Mouse (Mus musculus): ENCODE data around the gene Ldhc. TPM values are rescaled to one million over a fixed set of nuclear protein-coding genes. Genes with fewer than 3 reads are reported as not detected.
"Not testable (repeated sequence)": the region's sequence is repeated elsewhere in the genome, so short reads cannot be mapped to it uniquely, and the experiment has no call there.

The Ldhc gene
- total RNA-seq (2021): not detected

DNA sequence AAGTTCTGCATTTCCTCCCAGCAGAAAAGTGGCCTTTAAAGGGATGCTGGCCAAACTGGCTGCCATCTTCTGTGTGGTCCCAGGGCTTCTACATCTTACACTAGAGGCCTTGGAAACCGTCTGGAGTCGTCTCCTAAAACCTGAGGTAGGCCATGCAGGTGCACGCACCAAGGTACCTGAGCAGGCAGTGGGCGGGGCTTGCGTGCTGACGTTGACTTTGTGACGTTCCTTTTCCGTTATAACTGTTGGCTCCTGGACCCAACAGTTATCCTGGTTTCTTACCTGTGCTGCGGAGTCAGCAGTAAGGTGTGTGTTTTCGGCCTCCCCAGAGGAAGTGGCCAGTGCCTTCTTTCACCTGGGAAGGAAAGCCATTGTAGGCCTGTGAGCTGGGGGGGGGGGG, at the start of gene Ldhc:
TSS of gene Ldhc (plus strand) at position 208 of the 400 bp plus-strand sequence.
- DNase-seq: no peak

DNA sequence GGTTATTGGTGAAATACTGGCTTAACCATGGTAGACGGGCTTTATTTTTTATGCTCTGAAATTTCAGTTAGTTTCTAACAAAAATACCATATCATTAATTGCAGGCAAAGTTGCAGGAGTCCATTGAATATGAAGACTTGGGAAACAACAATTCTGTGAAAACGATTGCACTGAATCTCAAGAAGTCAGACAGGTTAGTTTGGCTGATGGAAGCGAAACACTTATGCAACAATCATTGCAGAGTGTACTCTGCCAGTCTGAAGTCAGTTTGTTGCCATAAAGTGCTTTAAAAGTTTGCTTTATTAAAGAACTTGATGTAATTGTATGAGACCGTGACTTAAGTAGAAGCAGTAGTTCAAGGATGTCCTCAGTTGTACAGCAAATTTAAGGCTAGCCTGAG, 47.0 kb upstream of the Ldhc start:
- DNase-seq: no peak

DNA sequence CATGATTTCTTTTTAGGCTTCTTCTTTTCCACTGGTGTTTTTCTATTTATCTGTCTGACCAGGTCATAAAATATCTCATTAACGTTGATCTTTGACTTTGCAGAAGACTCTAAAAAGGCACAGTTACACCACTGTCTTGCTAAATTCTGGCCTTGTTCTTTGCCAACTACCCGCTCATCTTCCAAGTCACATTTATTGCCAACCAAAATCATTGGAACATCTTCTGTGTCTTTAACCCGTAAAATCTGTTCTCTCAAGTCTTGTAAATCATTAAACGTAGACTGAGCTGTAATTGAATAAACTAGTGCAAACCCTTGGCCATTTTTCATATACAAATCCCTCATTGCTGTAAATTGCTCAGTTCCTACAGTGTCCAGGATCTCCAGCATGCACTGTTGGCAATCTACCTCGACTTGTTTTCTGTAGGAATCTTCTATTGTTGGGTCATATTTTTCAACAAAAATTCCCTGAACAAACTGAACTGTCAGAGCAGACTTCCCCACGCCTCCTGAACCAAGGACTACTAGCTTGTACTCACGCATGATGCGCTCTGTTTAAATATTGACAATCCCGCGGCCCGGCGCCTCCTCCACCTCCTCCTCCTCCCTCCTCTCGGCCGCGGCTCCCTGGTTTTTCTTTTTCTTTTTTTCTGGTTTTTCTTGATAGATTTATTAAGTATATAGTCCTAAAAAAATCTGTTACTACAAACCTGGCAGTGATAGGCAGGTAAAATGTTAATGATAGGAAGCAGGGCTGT, 39.9 kb upstream of the Ldhc start:
- not testable (repeated sequence) for DNase-seq

DNA sequence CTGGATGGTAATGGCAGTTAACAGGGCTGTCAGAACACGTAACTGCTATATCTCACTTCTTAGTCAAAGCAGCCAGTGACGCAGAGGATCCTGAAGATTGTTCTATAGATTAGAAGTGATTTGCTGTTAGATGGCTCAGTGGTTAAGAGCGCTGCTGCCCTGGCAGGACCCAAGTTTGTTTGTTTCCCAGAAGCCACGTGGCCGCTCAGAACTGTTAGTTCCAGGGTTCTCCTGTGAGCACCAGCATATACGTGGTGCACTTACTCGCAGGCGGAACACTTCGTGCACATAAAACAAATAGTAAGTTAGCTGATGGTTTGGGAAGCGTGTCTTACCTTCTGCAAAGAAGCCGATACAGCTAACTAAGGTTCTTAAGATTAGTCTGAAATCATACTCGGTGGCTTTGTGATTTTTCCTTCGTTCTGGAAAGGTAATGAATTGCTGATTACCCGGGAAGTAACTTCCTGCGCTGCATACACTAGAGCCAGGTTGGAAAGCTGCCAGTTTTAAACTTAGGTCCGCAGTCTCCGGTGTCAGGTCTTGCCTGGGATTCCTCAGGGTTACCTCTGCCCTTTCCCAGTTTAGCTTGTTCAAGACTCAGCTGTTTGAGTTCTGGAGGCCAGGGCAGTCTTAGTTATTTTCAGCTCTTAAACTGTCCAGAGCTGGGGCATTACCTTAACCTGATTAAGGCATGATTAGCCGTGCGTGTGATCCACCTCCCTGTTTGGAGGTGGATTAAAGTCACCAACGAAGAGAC, 33.8 kb upstream of the Ldhc start:
- DNase-seq: no peak

DNA sequence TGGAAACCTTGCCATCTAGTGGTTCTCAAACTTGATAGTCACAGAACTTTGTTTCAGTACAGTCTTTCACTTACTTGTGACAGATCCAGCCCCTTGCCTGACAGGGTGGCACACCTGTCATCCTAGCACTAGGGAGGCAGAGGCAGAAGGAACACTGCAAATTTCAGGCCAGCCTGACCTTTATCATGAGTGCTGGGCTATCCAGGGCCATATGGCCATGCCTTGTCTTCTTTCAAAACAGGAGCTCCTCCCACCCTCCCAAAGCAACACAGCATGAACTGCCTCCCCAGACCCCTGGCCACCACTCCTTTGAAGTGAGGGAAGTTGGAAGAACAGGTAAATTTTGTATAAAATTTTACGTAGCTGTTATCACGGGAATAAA, 33.2 kb upstream of the Ldhc start:
- no peak for DNase-seq

DNA sequence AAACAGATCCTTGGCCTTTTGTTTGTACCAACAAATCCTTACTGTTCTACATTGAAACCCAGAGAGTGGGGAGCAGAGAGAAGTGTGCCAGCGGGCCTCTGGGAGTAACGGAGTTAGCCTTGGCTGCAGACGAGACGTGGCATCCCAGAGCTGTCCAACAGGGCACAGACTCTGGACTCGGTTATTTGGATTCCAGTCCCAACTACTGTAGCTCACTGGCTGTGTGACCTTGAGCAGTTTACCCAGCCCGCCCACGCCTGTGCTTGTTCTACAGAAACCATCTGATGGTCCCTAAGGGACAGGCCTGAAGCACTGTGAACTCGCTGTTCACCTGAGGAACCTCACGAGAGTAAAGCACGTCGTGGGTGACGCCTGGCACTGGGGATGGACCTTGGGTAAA, 31.1 kb upstream of the Ldhc start:
- DNase-seq: no peak

DNA sequence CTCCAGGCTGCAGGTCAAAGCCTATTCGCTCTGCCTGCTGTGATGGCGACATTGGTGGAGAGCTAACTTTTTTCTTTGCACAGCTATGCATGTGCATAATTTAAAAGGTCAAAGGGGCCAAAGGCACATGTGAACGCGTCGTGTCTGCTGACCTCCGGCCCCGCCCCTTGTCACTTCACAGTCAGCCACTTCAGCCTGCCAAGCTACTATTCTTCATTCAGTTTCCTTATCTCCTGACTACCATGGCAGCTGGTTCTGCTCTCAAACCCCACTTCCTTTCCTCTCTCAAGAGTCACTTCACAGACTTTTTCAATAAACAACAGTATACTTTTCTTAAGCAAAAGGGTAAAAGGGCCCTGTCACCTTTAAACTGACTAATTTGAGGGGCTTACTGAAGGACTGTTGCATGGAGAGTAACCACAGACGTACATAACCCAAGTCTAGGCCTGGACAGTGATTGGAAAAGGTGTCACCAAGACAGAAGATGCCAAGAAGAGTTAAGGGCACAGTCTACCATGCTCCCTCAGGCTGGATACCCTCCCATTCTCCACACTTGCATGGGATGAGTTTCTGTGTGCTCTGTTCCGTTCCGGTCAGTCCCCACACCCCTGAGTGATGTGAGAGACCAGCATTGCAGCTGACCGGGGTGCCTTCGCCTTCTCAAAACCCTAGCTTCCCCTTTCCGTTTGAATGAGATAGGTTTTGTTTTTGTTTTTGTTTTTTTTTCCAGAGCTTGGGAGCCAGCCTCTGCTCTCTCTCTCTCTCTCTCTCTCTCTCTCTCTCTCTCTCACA, 30.0 kb upstream of the Ldhc start:
- no peak for DNase-seq

DNA sequence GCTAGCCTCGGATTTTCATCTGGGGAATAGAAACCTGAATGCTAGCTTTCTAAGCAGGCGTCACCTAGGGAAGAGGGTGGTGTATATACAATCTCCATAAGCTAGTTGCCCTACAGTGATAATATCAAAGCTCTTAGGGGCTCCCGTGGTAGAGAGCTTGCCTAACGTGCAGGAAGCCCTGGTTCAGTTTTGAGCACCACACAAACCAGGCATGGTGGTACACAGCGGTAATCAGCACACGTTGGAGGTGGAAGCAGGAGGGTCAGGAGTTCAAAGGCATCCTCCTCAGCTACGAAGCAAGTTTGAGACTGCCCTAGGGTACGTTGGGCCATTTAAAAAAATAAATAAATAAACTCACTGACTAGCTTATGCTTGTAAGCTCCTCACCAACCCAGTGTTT, 29.3 kb upstream of the Ldhc start:
- no peak for DNase-seq

DNA sequence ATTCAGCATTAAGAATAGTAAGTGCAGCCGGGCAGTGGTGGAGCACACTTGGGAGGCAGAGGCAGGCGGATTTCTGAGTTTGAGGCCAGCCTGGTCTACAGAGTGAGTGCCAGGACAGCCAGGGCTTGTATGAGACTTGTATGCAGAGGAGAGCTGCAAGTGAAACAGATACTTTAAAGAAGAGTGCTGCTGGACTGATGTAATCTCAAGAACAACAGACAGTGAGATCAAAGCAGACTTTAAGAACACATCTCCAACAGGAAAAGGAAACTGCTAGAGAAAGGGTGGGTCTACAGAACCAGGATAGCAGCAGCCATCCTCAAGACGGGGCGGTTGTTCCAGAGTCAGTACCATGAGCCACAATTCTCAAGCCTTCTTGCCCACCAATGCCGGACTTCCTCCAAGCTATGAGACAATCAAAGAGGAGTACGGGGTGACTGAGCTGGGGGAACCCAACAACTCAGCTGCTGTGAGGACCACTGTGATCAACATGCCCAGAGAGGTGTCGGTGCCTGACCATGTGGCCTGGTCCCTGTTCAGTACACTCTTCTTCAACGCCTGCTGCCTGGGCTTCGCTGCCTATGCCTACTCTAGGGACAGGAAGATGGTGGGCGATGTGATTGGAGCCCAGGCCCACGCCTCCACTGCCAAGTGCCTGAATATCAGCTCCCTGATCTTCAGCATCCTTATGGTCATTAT, 28.7 kb upstream of the Ldhc start:
- DNase-seq: not testable (repeated sequence)

DNA sequence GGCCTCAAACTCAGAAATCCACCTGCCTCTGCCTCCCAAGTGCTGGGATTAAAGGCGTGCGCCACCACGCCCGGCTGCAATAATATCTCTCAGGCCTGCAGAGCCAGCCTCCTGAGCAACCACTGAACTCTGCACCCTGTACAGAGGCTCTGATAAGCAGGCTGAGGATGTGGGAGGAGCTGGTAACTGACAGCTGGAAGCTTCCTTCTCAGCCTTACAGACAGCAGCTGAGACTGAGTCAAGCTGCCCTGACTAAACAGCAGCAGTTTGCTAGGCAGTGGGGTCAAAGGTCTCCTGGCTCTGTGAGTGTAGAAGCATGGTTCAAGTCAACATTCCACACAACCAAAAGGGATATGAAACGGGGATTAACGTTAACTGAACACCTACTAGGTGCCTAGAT, 27.7 kb upstream of the Ldhc start:
- no peak for DNase-seq

DNA sequence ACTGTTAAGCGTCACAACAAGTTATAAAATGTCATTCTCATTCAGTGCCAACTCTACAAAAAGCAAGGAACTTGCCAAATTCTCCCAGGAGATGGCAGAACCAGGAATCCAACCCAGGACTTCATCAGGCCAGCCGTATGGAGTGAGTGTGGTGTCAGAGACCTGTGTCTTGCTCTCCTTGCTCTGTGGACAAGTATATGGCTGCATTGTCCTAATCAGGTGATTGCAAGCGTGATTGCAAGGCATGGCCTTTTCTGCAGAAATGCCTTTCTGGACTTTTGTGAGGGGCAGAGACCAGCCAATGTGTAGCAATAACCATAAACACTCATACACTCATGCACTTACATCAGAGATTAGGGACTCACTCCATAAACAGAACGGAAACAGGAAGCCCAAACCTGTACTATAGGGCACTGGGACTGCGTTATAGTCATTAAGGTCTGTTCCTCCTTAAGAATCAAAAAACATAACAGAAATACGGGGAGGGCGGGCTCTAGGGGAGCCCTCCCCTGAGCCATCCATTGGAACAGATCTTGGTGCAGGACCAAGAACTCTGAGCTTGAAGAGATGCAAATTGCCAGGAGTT, 27.2 kb upstream of the Ldhc start:
- DNase-seq: no peak

DNA sequence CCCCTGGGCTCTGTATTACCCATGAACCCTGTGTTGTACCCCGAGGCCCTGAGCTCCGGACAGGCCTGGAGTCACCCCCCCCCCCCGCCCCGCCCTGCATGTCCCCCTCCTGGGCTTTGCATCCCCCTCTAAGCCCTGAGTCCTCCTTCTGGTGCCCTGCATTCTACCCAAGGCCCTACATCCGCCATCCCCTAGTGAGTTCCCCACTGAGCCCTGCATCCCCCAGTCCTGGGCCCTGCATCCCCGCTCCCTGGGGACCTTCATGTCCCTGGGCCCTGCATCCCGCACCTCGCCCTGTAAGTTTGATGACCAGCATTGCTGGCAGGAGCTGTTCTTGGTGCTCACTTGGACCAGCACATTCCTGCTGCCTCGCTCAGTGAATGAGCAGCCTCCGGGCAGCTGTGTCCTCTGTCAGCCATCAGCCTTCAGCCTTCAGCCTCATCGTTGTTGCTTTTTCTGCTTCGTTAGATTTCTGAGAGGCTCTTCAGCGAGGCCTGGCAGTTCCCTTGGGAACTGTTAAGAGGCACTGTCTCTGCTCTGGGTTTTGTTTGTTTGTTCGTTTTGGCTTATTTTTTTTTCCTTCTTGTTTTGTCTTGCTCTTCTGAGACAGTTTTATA, 25.9 kb upstream of the Ldhc start:
- DNase-seq: no peak

DNA sequence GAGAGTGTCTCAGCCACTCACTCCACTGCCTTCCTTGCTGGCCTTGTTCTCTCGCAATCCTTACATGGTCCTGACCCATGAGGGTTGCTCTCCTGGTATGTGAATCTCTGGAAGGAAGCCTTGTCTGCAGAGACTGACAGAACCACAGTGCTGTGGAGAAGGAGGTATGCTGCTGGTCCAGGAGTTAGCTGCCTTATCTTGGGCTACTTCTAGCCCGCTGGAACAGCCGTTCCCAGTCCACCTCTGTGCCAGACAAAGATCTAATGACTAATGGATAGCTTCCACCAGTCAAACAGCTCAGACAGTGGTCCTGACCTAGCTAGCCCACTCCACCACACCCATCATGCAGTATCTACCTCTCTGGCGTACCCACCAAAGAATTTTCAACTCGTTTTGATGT, 24.6 kb upstream of the Ldhc start:
- no peak for DNase-seq

DNA sequence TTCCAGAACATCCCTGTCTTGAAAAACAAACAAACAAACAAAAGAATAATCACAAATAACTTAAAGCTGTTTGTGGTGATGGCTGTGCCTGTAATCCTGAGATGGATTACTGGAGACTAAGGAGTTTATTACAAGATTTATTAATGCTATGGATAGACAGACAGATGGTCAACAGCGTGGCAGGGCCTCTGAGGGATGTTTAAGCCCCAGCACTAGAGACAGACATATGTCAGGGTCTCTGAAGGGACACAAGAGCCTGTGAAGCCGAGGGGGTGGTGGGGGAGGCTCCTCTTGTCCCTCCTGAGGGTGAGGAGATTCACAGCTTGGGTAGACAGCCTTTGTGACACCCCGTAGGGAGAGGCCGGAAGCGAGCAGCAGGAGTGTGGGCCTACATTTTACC, 23.9 kb upstream of the Ldhc start:
- no peak for DNase-seq

DNA sequence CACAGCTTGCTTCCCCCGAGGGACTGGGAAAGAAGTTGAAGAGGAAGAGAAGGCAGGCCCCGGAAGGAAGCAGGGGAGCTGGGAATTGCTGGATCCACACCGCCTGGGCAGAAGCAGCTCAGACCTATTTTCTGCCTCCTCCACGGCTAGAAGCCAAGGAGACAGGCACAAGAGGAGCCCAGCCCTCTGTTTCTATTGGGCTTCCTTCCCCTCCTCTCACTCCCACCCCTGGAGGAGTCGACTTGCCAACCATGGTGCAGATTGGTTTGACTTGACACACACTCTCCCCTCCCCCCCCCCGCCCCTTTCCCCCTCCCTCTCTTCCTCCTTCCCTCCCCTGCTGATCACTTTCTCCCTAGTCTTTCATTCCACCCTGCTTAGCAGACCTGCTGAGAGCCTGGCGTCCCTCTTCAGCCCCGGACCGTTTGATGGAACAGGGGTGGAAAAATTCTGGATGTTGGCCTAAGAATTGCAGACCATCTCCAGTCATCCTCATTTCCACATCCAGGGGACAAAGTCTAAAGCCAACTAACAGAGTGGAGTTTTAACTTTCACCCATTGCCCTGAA, 22.8 kb upstream of the Ldhc start:
- DNase-seq: no peak

DNA sequence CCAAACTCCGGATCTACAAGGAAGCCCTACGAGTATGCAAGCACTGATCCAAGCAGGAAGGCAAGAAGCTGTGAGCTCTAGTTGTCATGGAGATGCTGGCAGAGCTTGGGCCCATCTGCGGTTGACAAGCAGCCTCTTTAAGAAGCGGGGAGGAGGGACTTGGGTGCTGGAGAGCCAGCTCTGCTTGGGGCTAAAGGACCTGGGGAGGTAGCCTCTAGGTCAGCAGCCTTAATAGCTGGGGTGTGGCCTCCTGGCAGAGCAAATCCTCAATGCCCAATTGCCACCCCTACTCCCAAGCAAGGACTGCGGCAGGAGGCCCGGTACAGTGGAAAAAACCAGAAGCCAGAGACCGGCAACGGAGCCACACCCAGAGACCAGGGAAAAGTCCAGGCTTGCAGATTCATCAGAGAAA, 22.1 kb upstream of the Ldhc start:
- peak; percentile 74 to 80 for DNase-seq

DNA sequence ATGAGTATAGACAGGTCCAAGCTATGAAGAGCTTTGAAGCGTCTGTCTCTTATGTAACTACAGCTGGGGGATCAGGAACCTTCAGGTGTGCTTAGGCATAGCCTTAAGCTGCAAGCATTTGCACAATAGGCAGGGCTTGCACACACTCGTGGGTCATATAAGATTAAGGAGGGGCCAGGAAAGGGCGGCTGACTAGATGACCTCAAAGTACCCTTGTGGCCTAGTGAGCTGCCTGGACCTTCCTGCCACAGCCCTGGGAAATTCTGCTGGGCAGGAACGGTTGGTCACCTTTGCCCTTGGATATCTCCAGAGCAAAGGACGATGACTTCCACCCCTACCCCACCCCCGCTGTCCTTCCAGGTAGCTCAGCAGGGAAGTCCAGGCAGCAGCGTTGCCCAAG, 21.6 kb upstream of the Ldhc start:
- DNase-seq: no peak

DNA sequence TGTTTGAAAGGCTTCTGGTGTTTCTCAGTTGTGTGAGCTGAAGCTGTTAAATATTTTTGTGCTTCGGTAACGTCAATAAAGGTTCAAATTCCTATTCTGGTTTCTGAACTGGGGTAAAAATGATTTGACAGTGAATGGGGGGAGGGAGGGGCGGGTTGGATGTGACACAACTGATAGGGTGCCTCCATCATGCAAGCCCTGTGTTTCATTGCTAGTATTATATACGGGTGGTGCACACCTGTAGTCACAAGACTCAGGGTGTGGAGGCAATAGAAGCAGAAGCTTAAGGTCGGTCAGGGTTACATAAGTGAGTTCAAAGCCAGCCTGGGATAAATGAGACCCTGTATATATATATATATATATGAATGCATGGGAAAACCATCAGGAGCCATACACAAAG, 21.1 kb upstream of the Ldhc start:
- DNase-seq: no peak

DNA sequence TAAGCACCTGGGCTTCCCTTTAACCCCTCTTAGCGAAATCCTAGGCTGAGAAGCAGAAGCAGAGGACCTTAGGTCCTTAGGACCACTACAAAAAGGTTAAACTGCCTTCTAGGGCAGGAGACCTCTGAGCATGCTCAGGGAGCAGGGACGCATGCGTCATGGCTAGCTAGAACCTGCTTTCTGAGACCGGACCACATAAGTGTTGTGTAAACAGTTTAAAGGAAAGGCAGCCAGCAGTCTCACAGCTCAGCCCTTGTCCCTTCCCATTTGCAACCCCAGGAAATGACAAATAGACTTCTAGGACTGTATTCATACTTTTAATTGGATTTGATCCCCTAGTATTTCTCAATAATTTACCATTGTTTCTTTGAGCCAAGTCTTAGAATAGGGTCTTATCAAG, 20.7 kb upstream of the Ldhc start:
- no peak for DNase-seq

DNA sequence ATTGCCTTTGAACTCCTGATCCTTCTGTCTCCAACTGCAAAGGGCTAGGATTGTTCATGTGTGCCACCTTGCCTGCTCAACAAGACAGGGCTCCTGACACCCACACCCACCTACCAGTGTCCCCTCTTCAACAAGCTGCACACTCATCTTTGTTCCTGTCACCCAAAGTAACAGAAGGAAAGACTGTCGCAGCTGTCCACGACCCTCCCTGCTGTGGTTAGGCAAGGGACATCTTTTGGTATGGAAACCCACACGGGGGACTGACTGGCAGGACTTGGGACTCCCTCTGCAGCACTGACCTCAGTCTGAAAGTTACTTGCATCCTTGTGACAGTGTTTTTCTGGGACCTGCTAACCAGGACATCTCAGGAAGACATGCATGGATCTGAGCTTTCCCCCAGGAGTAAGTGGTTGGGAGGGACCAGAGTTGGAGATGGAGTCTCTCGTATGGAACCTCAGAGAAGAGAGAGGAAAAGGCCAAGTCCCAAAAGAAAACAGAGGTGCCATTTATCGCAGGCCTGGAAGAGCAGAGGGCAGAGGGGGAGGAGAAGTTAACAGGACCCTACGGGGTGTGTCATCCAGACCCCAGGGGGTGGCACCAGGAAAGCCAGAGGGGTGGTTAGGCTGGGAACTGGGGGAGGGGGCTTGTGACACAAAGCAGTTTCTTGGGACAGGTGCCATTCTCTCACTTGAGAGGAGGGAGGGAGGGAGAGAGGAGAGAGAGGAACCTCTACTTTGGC, 20.0 kb upstream of the Ldhc start, which contains the start of gene Ldha:
TSS of gene Ldha (plus strand) at position 689 of the 739 bp plus-strand sequence.
- no peak for DNase-seq

DNA sequence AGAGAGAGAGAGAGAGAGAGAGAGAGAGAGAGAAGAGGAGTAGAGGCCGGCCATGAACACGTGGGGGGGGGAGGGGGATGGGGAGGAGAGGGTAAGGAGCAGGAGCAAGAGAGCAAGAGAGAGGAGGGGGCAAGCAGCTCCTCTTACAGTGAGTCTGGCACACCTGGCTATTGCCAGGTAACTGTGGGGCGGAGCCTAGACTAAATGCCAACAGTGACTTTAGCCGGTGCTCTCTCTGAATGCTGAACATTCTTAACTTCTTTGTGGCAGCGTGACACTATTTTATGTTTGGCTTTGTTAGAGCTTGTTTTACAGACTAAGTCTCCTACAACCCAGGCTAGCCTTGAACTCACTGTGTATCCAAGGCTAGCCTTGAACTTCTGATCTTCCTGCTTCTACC, 18.7 kb upstream of the Ldhc start:
- no peak for DNase-seq

Measured in layer of hippocampus, postnatal 36 days (tissue).